Mouse (Mus musculus): ENCODE measurements around the gene Zfp69.

DNA sequence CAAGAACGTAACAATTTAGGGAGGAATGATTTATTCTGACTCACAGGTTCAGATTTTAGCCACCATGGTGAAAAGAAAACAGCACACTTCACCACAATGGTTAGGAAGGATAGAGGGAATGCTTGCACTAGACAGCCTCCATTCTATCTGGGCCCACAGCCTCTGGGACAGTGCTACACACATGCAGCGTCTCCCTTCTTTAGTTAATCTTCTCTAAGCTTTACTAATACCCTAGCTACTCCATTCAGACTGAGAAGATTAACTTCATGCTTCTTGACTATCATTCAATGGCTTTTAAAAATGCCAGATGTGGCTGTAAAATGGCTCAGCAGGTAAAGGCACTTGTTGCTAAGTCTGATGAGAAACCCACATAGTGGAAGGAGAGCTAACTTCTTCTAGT lies 40.8 kb upstream of the Zfp69 start:
- TF ChIP-seq CTCF (conservative IDR thresholded peaks at IDR 0.05; ENCODE audit: insufficient read depth, insufficient read length, low read depth, low read length) = no peak
- no peak for TF ChIP-seq POLR2A (IDR thresholded peaks at IDR 0.05; ENCODE audit: low read depth, low read length)
